Mouse (Mus musculus): ENCODE data around the gene Tpt1. TPM values are rescaled to one million over a fixed set of nuclear protein-coding genes. Genes with fewer than 3 reads are reported as not detected.

Tpt1 gene
- polyA plus RNA-seq, 1 experiment, result 478 TPM

GRCm38 (mm10) chr14:75878980-75879379, 34.1 kb downstream of the Tpt1 start:
- Histone ChIP-seq H3K27ac (ENCODE audit: control insufficient read depth, insufficient read depth, low read depth, low read length) (no peak overlapping the region), H3K27me3 (ENCODE audit: control insufficient read depth, insufficient read depth, low read length) (no peaks in the 10 kb centered on the region), H3K4me3 (ENCODE audit: control insufficient read depth, low read depth, low read length) (no peak overlapping the region), H3K4me1 (ENCODE audit: control insufficient read depth, insufficient read depth, low read length) (peaks cover 5% of the 10 kb centered on the region), H3K36me3 (ENCODE audit: control insufficient read depth, insufficient read depth, low read length) (no peaks in the 10 kb centered on the region)
- TF ChIP-seq CTCF (IDR thresholded peaks at IDR 0.05; ENCODE audit: control insufficient read depth, insufficient read depth, insufficient replicate concordance, low read depth, low read length), result no peak
- no peak for TF ChIP-seq POLR2A (IDR thresholded peaks at IDR 0.05; ENCODE audit: control insufficient read depth, low read depth, low read length)

GRCm38 (mm10) chr14:75881856-75882255, 37.0 kb downstream of the Tpt1 start:
- Histone ChIP-seq H3K27ac (ENCODE audit: control insufficient read depth, insufficient read depth, low read depth, low read length) (no peak overlapping the region), H3K36me3 (ENCODE audit: control insufficient read depth, insufficient read depth, low read length) (no peaks in the 10 kb centered on the region), H3K4me1 (ENCODE audit: control insufficient read depth, insufficient read depth, low read length) (no peaks in the 10 kb centered on the region), H3K4me3 (ENCODE audit: control insufficient read depth, low read depth, low read length) (no peak overlapping the region), H3K27me3 (ENCODE audit: control insufficient read depth, insufficient read depth, low read length) (no peaks in the 10 kb centered on the region)
- TF ChIP-seq POLR2A (IDR thresholded peaks at IDR 0.05; ENCODE audit: control insufficient read depth, low read depth, low read length), result no peak

- H3K36me3 ChIP-seq (ENCODE audit: control insufficient read depth, insufficient read depth, low read length), result no peaks in the 10 kb centered on the region
- TF ChIP-seq POLR2A (IDR thresholded peaks at IDR 0.05; ENCODE audit: control insufficient read depth, low read depth, low read length) (no peak), CTCF (IDR thresholded peaks at IDR 0.05; ENCODE audit: control insufficient read depth, insufficient read depth, insufficient replicate concordance, low read depth, low read length) (no peak)
- H3K4me1 ChIP-seq (ENCODE audit: control insufficient read depth, insufficient read depth, low read length), result no peaks in the 10 kb centered on the region
- no peaks in the 10 kb centered on the region for H3K27me3 ChIP-seq (ENCODE audit: control insufficient read depth, insufficient read depth, low read length)
- no peak overlapping the region for H3K4me3 ChIP-seq (ENCODE audit: control insufficient read depth, low read depth, low read length)
- H3K27ac ChIP-seq (ENCODE audit: control insufficient read depth, insufficient read depth, low read depth, low read length), result no peak overlapping the region
Measured at GRCm38 (mm10) chr14:75883330-75883729, 38.4 kb downstream of the Tpt1 start.

- Histone ChIP-seq H3K4me3 (ENCODE audit: control insufficient read depth, low read depth, low read length) (no peak overlapping the region), H3K27me3 (ENCODE audit: control insufficient read depth, insufficient read depth, low read length) (no peaks in the 10 kb centered on the region), H3K36me3 (ENCODE audit: control insufficient read depth, insufficient read depth, low read length) (no peaks in the 10 kb centered on the region), H3K27ac (ENCODE audit: control insufficient read depth, insufficient read depth, low read depth, low read length) (no peak overlapping the region), H3K4me1 (ENCODE audit: control insufficient read depth, insufficient read depth, low read length) (no peaks in the 10 kb centered on the region)
- TF ChIP-seq POLR2A (IDR thresholded peaks at IDR 0.05; ENCODE audit: control insufficient read depth, low read depth, low read length) (no peak), CTCF (IDR thresholded peaks at IDR 0.05; ENCODE audit: control insufficient read depth, insufficient read depth, insufficient replicate concordance, low read depth, low read length) (no peak)
Measured at GRCm38 (mm10) chr14:75883873-75884272, 39.0 kb downstream of the Tpt1 start.

GRCm38 (mm10) chr14:75892118-75892517, 47.2 kb downstream of the Tpt1 start:
- no peak overlapping the region for H3K4me3 ChIP-seq (ENCODE audit: control insufficient read depth, low read depth, low read length)
- no peak overlapping the region for H3K27ac ChIP-seq (ENCODE audit: control insufficient read depth, insufficient read depth, low read depth, low read length)
- no peaks in the 10 kb centered on the region for H3K36me3 ChIP-seq (ENCODE audit: control insufficient read depth, insufficient read depth, low read length)
- no peaks in the 10 kb centered on the region for H3K27me3 ChIP-seq (ENCODE audit: control insufficient read depth, insufficient read depth, low read length)
- no peaks in the 10 kb centered on the region for H3K4me1 ChIP-seq (ENCODE audit: control insufficient read depth, insufficient read depth, low read length)
- TF ChIP-seq POLR2A (IDR thresholded peaks at IDR 0.05; ENCODE audit: control insufficient read depth, low read depth, low read length) (no peak), CTCF (IDR thresholded peaks at IDR 0.05; ENCODE audit: control insufficient read depth, insufficient read depth, insufficient replicate concordance, low read depth, low read length) (no peak)

Other genes starting within 250 kb of the Tpt1 start
- 2.7 and 2.9 TPM in 2 replicates for gene Erich6b, start 202.8 kb upstream of the Tpt1 start, polyA plus RNA-seq (2012; rRNA removed)
- gene Cog3, start 90.6 kb upstream of the Tpt1 start, polyA plus RNA-seq (2012; rRNA removed), result 9.2 and 10.1 TPM in 2 replicates
- 12.5 and 16.5 TPM in 2 replicates for gene Slc25a30, start 58.1 kb upstream of the Tpt1 start, polyA plus RNA-seq (2012; rRNA removed)
- 0.06 TPM in 1 of 2 replicates, not detected in the other for gene Kctd4, start 109.9 kb downstream of the Tpt1 start, polyA plus RNA-seq (2012; rRNA removed)
- 9.5 and 10.7 TPM in 2 replicates for gene Gtf2f2, start 165.8 kb downstream of the Tpt1 start, polyA plus RNA-seq (2012; rRNA removed)